Mouse (Mus musculus) heart, postnatal 14 days (tissue): ENCODE data around the gene Cpe. TPM values are rescaled to one million over a fixed set of nuclear protein-coding genes. Genes with fewer than 3 reads are reported as not detected.
"Not testable (repeated sequence)": the region's sequence is repeated elsewhere in the genome, so short reads cannot be mapped to it uniquely, and the experiment has no call there.

Source experiments
- DNase-seq, 2 experiments: peaks; one replicate each; pipeline ENCODE4 v3.0.0; 2021 to 2022
- intact Hi-C: fragments of 180-260 bp; cut with DNase I; formaldehyde crosslinking; loops from one replicate; pipeline ENCODE4 v1.15.1; 2025
- total RNA-seq, 2 experiments: library from RNA; stranded (reverse); gene quantifications; 2 replicates each; pipeline ENCODE4 v1.2.3; 2021

The Cpe gene
- total RNA-seq, 2 experiments from 2014 or later = 283 to 292 TPM

- intact Hi-C loops = no loop called here
- DNase-seq = no peak
Observed at GRCm38 (mm10) chr8:64682501-64682900, 10.4 kb downstream of the Cpe start.

GRCm38 (mm10) chr8:64676381-64676780, 16.5 kb downstream of the Cpe start:
- intact Hi-C loops = no loop called here
- no peak for DNase-seq

- no peak for DNase-seq
Observed at GRCm38 (mm10) chr8:64674951-64675585, 17.8 kb downstream of the Cpe start.

GRCm38 (mm10) chr8:64672920-64673319, 19.9 kb downstream of the Cpe start:
- intact Hi-C loops = no loop called here

More at GRCm38 (mm10) chr8:64674951-64675585, 17.8 kb downstream of the Cpe start:
- intact Hi-C loops = no loop called here

DNA sequence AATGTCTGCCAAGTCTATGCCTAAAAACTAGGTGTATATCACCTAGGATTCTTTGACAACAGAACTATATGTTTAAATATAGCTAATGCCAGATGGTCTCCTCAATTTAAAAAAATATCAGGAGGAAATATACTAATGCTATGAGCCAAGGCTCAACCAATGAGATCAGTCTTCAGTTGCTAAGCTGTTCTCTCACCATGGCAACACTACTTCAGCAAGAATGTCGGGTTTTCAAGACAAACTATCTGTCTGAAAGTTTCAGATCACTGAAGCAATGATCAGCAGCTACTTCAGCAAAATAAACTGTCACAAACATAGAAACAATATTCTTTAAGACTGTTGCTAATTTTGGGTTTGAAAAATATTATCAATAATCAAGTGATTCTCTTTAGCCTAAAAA, 20.9 kb downstream of the Cpe start:
- intact Hi-C loops = no loop called here
- no peak for DNase-seq

More at GRCm38 (mm10) chr8:64672920-64673319, 19.9 kb downstream of the Cpe start:
- DNase-seq = no peak

- DNase-seq, intact Hi-C loops: not testable (repeated sequence)
Observed at GRCm38 (mm10) chr8:64666305-64666704, 26.5 kb downstream of the Cpe start.

- intact Hi-C loops = no loop called here
- DNase-seq = peak in 1 of 2 experiments; percentile 21
Observed at GRCm38 (mm10) chr8:64665563-64665962, 27.3 kb downstream of the Cpe start.

DNA sequence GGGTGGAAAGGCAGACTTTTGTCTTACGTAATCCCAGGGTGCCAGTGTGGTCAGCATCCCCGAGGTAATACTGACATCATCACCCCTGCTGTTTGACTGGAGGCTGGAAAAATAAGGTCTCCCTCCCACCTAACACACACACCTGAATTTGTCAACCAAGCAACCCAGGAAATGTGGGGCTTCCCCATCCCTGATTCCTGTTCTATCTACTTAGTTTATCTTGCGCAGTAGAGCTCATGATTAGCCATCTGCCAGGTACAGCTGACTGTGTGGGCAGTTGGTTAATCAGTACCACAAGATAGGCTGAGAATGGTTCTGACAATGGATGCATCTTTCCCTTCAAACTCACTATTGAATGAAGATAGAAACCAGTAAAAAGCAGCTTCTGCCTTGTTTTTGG, 28.0 kb downstream of the Cpe start:
- intact Hi-C loops = no loop called here
- DNase-seq = no peak

- intact Hi-C loops = no loop called here
- DNase-seq = no peak
Observed at GRCm38 (mm10) chr8:64664350-64664749, 28.5 kb downstream of the Cpe start.

DNA sequence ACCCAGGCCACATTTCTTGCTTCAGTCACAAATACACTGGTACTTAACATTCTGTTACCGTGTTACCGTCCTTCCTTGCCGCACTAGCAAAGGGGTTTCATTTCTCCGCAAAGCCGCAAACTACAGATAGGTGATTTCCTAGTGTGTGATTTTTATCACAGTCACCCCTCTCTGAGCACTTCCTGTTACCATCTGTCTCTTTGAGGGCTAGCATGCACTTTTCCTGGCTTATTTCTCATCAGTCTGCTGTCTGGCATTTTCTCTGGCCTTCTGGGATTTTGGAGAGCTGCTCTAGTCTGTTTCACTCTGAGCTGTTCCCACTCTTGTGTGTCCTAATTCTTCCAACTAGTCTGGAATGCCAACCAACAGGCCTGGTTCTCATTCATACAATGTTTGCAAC, 33.8 kb downstream of the Cpe start:
- no peak for DNase-seq
- intact Hi-C loops = no loop called here

- intact Hi-C loops = no loop called here
- DNase-seq = no peak
Observed at GRCm38 (mm10) chr8:64657980-64658401, 34.9 kb downstream of the Cpe start.

DNA sequence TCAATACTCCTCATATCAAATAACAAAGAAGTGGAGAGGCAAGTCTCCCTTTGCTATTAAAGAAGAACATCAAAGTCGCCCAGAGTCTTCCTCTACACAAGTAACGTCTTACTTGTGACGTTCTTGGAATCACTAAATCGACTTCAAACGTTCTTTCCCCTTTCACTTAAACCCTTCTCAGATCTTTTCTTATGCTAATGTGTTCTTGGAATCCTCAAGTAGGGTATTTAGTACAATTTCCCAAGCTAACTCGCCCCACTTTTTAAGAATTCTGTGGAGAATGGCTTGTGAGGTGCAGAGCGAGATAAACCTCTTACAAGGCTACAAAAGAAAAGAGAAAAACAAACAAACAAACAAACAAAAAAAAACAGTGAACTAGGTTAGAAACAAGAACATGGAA, 35.3 kb downstream of the Cpe start:
- DNase-seq = no peak
- intact Hi-C loops = no loop called here

DNA sequence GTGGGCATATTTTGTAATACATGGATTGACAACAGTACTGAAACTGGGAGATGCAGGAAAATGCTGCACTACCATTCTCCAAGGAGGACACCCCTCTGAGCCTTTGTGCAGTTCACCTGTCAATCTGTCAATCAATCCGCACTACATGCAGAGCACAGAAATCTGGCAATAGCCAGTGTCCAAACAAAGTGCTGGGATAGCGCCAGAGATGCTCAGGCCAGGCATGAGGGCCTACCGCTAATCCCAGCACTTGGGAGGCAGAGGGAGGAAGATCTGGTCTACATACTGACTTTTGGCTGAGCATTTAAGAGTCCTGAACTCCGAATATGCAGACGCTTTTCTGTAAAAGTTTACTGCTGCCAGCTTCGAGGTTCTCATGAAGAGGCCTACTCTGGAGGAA, 37.0 kb downstream of the Cpe start:
- intact Hi-C loops = no loop called here
- DNase-seq = no peak

- no peak for DNase-seq
- intact Hi-C loops = no loop called here
Observed at GRCm38 (mm10) chr8:64655087-64655486, 37.8 kb downstream of the Cpe start.

- no peak for DNase-seq
- intact Hi-C loops = no loop called here
Observed at GRCm38 (mm10) chr8:64652285-64652684, 40.6 kb downstream of the Cpe start.

GRCm38 (mm10) chr8:64648063-64648462, 44.8 kb downstream of the Cpe start:
- intact Hi-C loops = no loop called here
- no peak for DNase-seq

DNA sequence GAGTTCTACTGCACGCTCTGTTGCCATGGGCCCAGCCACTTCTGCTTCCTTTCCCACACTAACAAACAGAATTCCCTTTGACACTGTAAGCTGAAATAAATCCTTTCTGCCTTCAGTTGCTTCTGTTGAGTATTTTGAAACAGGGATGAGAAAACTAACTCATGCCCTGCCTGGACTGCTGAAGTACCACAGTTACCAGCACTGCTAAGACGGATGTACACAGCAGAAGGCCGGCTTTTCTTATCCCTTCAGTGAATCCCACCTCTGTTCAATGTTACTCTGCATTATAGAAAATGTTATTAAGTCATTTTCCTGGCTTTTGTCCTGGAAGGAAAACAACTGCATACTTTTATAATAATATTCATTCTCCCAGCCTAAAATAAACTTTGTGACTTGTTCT, 45.7 kb downstream of the Cpe start:
- DNase-seq = no peak
- intact Hi-C loops = no loop called here

GRCm38 (mm10) chr8:64646421-64646820, 46.4 kb downstream of the Cpe start:
- DNase-seq = no peak
- intact Hi-C loops = no loop called here

- intact Hi-C loops = no loop called here
Observed at GRCm38 (mm10) chr8:64644108-64645005, 48.5 kb downstream of the Cpe start.

DNA sequence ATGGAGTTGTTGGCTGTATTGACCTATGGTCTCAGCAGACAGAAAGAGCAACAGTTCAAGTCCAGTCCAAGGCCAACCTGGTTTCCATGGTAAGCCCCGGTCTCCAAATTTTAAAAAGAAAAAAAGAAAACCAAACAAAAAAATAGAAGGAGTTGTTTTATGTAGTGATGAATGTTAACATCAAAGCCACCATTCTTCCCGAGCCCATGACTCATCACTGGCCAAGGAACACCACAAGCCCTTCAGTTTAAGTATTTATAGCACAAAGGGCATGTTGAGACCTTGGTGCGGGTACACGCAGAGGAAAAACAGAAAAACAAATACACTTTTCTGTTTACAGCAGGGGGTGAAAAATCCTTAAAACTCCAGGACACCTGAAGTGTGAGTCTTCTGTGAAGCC, 49.5 kb downstream of the Cpe start:
- DNase-seq = no peak

More at GRCm38 (mm10) chr8:64644108-64645005, 48.5 kb downstream of the Cpe start:
- no peak for DNase-seq

DNA sequence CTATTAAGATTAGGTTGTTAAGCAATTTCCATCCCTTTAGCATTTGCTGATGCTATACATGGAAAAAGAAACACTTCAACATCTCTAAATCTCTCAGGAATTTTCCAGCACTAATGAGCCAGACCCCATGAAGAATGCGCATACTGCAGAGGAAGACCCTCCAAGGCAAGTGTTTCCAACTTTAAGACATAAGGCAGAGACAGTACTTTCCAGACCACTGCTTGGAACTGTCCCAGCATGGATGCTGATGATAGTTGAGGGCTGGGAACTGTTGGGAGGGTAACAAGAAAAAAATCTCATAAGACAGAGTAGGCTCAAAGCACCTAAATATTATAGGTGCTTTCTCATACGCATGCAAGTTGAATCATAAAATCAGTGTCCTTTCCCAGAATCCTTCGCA, 50.1 kb downstream of the Cpe start:
- DNase-seq = no peak
- intact Hi-C loops = no loop called here

More for the DNA sequence above, 49.5 kb downstream of the Cpe start:
- intact Hi-C loops = no loop called here

- intact Hi-C loops = no loop called here
- no peak for DNase-seq
Observed at GRCm38 (mm10) chr8:64640599-64640998, 52.3 kb downstream of the Cpe start.
